Mouse (Mus musculus): Measurements from ENCODE around the gene Tmem47. TPM values are rescaled to one million over a fixed set of nuclear protein-coding genes. Genes with fewer than 3 reads are reported as not detected.

Gene Tmem47
- polyA plus RNA-seq (2014; fragmentation: Illumina TruSeq; extraction: RNeasy Lipid Tissue Mini Kit (QIAGEN cat#74804); ENCODE audit: low replicate concordance): 16.1 TPM

GRCm38 (mm10) chrX:81070210-81070803 is at the start of gene Tmem47:
Gene Tmem47 (plus strand): TSS chrX:81070698.

